Mouse (Mus musculus) lung, postnatal 36 days (tissue): ENCODE data around the gene Tenm4.

Source experiments
- DNase-seq: peaks from one replicate; pipeline ENCODE4 v3.0.0; 2022; ENCODE audit warnings: mixed read lengths

Gene Tenm4

DNA sequence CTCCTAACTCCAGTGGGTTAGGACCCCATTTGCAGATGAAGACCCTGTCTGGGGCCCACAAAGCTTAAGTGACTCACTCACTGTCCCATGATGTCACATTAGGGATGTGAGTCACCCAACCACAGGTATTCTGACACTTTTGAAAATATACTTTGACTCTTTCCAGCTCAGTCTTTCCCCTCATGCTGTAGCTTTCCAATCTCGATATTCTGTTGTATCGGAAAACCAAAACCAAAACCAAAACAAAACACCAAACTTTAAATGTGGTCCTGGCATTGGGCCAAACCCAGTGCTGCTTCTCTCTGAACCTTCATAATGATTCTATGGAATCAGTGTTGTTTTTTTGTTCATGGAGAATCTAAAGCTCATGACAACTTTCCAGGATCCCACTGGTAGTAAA is 536.1 kb downstream of the Tenm4 start:
- DNase-seq, result no peak

DNA sequence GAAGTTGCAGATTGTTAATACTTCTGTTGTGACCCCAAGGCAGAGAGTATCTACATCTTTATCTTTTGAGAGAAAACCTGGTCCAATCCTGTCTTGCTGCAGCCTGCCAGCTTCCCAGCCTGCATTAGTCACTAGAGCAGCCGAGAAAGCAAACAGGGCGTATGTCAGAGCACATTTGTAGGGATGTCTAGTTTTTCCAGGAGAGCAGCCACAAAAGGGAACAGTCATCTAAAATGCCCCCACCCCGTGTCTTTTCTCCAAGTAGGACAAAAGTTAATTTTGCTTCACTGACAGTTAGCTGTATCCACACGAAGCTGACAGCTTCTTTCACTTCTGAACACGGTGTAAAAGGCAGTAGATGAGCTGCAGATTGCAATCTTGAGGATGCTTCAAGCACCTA is 537.0 kb downstream of the Tenm4 start:
- DNase-seq, result no peak

DNA sequence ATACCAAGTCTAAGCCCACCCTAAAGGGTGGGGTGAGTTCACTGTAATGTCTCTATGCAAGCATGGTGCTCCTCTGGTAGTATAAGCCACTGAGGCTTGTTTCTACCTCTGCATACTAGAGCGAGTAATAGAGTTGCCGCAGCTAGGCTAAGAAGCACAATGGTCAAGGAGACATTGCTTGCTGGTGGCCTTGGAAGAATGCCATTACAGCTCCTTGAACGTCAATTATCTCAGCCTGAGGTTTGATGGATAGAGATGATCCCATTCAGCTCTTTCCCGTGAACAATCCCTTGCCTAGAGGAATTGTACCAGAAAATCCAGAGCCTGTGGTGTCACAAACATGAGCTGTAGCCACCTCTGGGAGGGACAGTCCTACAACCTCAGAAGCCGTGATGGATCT is 537.5 kb downstream of the Tenm4 start:
- DNase-seq, result no peak

DNA sequence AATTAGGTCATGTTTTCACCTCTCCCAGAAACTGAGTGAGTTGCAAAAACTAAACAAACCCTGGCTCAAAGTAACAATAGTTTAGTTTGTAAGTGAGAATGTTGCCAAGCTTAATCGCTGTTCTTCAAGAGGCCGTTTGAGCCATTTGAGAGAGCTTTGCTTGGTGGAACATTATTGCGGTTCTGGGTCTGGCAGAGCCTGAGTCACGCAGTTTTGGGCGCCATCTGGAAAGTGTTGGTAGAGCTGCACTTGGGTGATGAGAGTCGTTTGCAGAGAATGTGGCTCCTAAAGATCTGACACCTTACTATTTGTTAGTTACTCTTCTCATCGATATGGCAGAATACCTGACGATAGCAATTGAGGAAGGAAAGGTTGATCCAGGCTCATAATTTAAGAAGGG is 537.9 kb downstream of the Tenm4 start:
- DNase-seq, result no peak

DNA sequence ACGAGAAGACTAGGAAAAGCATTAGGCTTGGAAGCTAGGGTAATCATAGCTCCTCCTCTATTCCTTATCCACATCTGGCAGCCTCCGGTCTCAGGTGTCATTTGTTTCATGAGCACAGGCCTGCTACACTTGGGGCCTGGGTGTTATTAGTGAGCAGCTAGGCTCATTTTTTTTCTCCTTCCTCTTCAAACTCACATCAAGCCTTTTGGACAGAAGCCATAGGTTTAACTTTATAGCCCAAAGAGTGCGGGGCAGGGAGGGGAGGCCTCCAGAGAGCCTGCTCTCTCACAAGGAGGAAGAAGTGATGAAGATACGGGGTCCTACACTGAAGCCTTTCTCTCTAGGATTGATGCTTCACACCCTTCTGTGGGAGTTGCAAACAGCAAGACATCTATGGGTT is 538.8 kb downstream of the Tenm4 start:
- DNase-seq, result no peak

DNA sequence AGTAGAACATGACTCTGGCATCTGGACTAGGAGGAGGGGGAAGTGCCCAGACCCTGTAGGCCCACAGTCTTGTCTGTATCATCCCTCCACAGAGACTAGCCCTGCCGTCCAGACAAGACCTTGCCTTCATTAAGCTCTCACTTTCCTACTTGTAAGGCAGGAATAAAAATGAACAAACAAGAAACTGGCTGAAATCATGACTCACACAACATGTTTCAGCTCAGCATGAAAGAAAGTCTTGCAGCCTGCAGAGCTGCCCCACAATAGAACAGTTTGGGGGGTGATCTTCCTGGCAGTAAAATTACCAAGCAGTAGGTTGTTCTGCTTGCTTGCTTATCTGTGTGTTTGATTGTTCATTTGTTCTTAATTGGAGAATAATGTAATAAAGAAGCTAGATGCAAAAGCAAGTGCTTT is 539.6 kb downstream of the Tenm4 start:
- no peak for DNase-seq

DNA sequence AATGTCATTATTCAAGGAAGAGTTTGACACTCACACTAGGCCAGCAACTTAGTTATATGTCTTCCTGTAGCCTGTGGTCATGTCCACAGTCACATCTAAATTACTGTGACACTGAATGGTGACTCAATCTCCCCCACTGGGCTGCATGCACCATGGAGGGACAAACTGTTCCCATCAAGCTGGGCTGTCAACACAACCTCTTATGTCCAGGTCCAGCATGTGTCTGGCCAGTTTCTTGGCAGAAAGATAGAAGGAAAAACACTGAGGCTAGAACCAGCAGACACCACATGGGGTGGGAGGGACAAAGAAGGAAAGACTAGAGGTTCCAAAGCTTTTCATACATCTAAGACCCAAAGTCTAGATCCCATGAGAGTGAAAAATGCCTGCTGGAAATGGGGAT is 541.8 kb downstream of the Tenm4 start:
- no peak for DNase-seq

DNA sequence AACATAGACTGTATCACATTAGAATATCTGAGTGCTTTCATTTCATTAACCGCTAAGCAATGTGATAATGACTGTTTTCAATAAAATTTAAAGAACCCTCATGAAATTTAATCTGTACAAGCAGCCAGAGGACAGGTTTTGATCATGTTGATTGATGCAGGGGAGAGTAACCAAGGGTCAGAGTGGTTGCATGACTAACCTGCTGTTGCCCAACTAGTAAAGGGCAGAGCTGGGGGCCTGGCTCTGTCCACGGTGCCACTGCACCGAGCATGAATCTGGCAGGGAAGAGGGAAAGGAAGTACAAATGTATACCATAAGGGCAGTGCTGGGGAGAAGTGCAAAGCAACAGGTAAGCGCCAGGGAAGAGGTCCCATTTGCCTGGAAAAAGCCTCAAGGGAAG is 545.9 kb downstream of the Tenm4 start:
- DNase-seq, result no peak

DNA sequence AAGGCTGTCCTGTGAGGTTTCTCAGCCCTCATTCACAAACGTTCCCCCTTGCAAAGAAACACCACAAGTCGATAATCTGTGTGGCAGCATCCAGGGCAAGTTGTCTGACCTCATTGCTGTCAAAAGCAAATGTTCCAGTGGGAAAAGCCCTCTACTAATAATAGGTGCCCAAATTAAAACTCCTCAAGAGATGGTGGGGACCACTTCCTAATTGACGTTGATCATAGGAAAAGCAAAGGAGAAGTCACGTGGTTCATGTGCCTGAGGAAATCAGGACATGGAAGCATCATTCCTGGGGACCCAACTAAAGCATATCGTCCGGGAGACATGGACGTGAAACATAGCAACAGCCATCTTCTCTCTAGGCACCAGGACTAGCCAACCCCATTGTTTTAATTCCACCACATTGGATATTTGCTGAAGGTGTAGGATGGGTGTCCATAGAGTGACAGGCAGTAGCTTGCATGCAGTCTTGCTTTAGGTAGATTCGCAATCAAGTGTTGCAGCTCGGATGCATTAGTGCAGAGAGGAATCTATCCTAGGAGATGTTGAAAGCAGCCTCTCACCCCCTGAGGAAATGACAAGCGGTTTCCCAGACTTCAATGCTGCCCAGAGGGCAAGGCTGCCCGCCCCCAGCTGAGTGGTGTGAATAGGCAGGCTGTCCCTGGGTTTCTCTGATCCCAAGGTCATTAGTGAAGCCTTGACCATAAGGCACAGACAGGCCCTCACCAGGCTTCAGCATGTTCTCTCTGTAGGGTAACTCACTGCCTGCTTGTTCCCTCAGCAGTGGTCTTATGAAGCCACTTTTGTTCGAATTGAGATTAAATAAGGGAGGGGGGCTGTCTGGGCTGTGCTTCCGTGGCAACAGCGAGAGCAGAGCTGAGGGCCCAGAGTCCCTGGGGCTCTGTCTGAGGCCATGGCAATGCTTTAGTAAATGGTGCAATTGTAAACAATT is 547.4 kb downstream of the Tenm4 start:
- DNase-seq, result no peak

DNA sequence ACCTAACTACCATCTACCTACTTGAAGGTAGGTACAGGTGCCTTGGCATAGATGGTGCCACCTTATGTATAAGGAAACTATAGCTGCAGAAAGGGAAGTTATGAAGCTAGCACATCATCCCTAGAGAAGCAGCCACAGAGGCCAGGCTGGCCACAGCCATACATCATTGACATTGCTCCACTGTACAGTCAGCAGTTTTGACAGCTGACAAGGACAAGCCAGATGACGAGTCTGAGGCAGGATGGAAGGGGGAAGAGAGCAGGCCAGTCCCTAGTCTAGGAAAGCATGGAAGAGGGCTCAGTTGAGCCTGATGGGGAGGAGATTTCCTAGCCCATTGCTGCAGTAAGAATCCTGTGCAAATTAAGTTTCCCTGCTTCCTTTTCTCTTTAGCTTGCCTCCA is 548.9 kb downstream of the Tenm4 start:
- no peak for DNase-seq

DNA sequence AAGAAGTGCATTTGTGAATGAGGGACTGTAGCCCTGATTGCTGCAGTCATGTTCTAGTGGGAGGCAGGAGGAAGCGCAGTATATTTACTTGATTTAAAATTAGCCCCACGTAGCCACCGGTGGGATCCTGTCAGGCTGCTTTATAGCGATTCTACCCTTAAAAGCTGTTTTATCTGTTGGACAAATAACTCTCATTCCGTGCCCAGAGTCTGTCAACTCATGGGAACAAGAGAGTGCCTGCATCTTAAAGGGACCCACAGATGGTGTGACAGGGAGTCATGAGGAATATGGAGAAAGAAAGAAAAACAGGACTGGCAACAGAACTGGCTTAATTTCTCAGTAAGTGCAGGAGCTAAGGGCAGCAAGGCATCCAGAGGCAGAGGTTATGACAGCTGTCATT is 549.4 kb downstream of the Tenm4 start:
- DNase-seq, result no peak

DNA sequence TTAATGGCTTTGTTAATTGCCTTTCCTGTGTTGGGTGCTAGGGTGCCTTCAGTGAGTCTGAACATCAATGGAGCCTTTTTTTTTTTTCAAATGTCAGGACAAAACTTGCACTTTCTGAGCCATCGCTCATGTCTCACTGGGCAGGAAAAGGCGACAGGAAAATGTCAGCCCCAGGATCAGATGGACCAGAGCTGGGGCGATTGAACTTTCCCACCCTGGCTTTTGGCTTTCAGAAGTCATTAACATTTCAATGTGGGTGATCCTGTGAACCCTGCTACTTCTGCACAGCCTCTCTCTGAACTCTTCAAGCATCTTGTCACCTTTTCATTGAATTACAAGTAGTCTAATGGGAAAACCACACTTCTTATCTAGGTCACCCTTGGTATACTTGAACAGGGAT is 551.8 kb downstream of the Tenm4 start:
- DNase-seq, result no peak

DNA sequence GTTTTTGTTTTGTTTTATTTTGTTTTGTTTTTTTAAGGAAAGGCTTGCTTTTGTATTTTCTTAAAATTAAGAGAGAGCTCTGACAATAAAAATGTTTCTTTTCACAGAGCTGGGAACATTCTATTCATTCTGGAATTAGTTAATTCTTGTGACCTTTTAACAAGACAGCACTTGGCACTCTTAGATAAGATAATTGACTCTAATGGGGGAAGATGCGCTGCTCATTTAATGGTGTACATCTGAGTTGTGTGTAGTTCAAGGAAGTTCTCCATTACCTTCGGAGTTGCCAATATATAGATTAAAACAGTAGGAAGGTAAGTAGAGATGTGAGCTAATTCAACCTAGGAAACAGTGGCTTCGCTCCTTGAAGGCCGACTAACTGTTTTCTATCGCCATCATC is 554.6 kb downstream of the Tenm4 start:
- DNase-seq, result no peak

DNA sequence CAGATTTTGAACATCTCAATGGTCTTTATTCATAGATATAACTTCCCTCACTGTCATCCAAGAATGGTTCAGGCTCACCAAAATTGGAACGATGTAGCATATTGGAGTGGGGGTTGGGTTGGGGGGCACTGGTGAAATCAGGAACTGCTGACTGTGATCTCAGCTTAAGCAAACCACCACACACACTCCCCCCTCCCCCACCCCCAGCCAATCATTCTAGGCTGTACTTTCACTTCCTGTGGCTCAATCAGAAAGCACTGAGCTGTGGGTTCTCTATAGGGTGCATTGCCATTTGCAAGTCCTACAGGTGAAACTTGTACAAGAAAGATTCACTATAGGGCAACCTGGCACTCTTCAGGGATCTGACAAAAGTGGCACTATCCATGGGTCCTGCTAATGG is 559.3 kb downstream of the Tenm4 start:
- DNase-seq, result no peak

DNA sequence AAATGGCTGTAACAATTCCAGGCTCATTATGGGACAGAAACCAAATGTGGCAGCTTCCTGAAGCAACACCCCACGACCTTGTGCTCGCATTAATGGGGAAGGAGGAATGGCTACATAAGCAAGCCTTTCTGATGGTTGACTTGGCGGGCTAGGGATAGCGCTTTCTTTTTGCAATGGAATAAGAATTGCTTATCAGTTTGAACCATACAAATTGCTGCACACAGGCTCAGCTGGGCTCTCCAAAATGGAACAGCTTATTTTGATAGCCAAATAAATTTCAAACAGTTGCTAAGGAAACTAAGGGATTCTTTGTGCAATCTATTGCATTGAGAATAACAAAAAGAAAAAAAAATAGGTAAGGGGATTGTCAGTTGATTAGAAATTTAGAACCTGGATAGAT is 560.9 kb downstream of the Tenm4 start:
- DNase-seq, result no peak

DNA sequence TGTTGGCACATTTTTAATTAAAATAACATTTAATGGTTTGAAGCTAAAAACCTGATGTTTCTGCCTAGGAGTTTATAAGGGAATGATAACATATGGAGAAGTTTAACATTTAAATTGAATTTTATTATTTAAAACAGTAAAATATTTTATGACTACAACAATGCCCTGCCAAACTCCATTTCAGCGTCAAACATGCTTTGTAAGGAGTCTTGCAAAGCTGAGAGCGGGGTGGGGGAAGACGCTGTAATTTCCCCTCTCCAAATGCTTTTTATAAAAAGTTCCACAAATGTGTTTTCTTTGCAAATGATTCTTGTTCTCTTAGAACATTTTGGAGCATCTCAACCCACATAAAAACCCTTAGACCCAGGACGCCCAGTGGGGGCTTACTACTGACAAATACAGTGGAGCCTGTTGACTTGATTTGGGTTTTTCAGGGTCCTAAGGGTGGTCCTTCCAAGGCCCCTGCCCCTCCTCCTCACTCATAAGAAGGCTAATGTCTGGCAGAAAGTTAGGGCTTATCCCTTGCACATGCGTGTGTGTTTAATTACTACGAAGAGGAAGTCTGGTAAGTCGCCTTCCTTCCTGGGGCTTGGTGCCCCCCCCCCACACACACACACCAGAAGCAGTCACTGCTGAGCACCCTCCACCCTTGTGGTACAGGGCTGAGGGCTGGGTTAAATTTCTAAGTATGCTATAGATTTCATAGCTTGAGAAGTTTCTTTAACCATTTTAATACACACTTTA is 563.4 kb downstream of the Tenm4 start:
- DNase-seq, result no peak

DNA sequence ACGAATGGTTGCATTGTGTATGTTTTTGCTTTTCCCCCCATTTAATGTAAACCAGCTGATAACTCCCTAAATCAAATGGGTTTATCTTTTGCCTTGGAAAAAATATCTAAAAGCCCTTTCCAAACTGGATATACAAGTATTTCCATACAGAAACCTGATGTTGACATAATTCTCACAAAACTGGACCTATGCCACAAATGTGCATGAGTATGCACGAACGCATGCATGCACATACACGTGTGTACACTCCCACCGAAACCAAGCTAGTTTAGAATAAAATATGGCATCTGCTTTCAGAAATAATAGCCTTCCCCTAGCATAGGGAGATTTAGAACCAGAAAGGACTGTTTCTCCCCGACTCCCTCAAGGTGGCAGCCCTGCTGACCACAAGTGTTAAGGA is 569.6 kb downstream of the Tenm4 start:
- no peak for DNase-seq

DNA sequence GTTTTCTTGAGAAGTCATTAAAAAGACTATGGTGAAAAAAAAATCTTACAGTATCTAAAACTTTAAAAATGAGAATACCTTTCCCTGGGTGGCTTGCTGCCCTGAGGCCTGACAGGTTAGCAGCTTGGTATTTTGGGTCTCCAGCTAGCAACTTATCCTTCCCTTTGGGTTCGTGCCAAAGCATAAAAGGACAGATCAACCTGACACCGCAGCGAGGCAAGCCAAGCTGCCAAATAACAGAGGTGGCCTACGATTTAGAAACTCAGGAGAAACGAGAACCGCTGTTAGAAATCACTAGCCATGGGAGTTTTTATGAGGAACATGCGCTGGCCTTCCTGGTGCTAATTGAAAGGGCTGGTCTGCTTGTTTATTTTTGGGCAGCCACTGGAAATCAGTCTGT is 571.2 kb downstream of the Tenm4 start:
- no peak for DNase-seq

DNA sequence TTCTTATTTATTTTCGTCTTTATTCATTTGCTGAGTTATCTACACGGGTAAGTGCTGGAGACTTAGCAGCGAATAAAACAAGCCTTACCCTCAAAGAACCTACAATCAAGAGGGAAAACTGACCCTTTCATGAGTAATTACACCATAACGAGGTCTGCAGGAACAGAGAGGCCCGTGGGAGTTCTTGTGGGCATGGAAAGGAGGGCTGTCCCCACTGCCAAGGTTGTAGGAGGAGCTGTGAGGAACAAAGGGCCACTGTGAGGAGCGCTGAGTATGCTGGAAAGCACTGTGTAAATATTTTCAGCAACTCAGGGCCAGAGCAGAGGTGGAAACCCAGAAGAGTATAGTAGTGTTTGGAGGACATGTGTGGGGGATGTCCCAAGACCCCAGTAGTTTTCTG is 574.9 kb downstream of the Tenm4 start:
- DNase-seq, result peak; percentile 42

DNA sequence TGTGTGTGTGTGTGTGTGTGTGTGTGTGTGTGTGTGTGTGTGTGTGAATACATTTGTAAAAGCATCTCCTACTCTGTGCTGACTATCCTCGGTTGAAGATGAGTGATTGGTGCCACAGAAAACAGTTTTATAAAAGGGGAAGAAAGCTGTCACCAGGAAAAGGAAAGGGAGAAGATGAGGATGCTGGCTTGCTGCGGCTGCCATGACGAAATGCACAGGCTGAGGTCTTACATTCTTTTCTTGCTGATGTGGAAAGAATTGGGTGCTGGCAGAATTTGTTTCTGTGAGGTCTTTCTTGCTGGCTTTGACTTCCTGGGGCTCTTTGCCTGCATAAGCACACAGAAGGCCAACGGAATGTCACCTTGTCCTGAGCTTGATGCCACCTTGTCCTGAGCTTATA is 575.7 kb downstream of the Tenm4 start:
- DNase-seq, result no peak

DNA sequence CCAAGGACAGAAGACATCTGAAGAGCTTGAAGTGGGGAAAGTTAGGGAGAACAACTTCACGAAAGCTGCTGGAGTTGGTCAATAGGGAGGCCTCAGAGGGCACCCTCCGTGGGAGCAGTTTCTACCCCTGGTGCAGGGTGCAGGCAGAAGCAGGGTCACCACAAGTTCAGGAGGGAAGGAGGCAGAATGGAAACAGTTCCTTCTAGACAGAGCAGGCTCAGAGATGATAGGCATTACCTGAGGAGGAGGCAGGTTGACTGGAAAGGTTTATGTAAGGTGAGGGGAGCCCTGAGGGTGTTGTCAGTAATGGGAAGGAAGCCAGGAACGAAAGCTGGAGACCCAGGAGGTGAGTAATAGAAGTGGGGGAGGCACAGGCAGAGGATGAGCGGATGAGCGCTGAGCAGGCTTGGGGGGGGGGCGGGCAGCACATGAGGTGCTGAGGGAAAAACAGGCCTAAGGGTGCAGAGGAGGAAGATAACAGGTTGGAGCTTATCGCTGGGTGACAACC is 577.5 kb downstream of the Tenm4 start:
- DNase-seq, result no peak

DNA sequence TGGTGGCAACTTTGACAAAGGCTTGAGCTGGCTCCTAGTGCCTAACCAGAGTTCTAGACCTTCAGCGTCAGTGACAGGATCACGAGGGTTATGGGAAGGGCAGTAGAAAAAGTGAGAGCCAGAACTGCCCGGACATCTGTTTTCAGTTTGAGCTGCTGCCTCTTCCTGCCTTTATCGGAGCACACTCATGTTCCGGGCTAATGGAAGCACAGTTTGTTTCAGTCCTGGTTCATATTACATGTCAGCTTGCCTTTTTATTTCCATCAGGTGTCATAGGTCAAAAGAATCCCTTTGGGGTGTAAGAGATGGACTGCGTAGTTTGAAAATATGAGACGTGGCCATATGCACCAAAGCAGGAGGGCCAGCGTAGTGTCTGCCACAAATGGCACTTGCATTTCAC is 578.7 kb downstream of the Tenm4 start:
- peak; percentile 17 for DNase-seq

DNA sequence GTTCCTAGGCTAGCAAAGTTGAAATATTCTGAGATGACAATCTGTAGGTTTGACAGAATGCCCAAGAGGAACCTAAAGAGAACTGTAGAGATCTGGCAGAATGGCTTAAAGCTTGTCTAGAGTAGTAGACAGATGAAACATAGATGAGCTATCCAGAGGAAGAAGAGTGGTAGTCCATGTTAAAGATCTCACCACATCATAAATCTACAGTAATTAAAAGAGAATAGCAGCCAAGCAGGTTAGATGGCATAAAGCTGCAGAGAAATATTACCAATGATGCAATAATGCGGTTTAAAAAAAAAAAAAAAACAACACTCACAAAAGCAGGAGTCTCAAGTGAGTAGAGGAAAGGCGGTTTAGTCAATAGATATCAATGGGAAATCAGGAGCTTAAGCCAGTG is 580.2 kb downstream of the Tenm4 start:
- DNase-seq, result no peak

DNA sequence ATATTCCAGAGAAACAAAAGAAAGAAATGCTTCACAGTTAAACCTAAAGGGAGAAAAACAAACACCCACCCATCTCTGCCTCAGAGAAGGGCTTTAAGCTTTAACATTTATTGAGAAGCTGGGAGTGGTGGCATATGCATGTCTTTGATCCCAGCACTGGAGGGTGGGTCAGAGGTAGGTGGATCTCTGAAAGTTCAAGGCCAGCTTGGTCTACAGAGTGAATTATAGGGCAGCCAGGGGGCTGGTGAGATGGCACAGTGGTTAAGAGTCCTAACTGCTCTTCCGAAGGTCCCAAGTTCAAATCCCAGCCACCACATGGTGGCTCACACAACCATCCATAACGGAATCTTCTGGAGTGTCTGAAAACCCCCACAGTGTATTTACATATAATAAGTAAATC is 581.7 kb downstream of the Tenm4 start:
- no peak for DNase-seq
